Mouse (Mus musculus): Measurements from ENCODE around the gene Tcf23.
A peak's percentile ranks its signal among the peaks of the same experiment; 100 is the strongest.

The Tcf23 gene

DNA sequence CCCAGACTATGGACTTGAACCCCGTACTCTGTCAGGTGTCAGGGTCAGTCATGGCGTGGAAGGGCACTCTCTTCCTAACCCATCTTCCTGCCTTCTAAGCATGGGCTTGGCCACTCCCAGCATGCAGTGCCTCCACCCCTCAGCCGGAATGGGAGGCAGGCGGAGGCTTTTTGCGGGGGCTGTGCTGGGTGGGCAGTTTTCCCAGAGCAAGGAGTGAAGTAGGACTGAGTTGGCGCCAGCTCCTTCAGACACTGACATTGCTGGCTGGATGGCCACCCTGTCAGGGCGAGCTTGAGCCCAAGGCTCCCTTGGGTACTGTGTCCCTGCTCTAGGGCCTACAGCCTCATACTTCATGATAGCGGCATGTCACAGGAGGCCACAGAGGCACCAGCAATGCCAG lies at the start of gene Tcf23:
Tcf23 (plus strand) TSS at position 247 of the 400 bp plus-strand sequence.
- DNase-seq = peak; percentile 84 to 88

DNA sequence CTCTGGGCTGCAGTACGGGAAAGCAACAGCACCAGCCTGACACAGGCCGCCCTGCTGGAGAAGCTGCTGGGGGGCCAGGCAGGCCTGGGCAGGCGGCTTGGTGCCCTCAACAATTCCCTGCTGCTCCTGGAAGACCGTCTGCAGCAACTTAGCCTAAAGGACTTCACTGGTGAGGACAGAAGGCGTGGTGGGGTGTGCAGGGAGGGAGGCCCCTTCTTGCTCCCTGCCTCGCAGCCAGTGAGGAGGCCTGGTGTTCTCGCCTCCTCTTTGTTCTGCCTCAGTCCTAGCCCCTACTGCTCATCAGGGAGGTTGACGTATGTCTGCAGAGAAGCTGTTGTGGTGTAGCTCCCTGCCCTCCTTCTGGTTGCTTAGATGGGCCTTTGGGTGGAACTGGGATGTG lies 49.8 kb upstream of the Tcf23 start:
- no peak for DNase-seq

DNA sequence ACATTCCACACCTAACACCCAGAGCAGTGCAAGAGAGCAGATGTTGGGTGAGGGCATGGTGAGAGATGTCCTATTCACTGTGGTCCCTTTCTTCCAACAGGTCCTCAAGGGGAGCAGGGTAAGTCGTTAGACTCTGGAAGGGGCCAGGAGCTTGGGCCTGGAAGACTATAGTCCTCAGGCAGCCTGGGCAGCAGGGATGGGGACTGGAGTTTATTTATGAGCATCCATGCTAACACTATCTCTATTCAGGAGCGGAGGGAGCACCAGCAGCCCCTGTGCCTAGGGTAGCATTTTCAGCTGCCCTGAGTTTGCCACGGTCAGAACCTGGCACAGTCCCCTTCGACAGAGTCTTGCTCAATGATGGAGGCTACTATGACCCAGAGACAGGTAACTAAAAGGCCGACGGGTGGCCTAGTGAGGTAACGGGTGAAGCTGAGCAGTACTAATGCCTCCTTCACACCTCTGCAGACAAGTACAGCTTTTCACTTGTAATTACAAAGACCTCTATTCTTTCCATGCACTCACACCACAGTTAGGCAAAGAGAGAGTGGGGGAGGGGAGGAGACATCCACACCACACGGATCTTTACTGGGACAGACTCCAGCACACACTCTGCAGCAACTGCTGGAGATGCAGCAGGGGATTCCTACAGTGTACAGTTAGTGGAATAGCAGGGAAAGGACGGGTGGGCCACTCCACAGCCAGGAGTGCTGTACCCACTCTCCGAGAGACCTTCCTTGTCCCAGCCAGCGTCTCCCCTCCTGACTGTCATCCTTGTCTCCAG lies 48.4 kb upstream of the Tcf23 start:
- DNase-seq = peak in 1 of 2 experiments; percentile 31

DNA sequence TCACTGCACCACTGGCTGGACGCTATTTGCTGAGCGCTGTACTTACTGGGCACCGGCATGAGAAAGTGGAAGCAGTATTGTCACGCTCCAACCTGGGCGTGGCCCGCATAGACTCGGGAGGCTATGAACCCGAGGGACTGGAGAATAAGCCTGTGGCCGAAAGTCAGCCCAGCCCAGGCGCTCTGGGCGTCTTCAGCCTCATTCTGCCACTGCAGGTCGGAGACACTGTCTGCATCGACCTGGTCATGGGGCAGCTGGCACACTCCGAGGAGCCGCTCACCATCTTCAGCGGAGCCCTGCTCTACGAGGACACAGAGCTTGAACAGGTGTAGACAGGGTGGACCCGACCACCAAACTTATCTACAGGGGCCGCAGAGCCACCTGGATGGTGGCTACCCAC lies 47.8 kb upstream of the Tcf23 start:
- peak in 1 of 2 experiments; percentile 45 for DNase-seq

DNA sequence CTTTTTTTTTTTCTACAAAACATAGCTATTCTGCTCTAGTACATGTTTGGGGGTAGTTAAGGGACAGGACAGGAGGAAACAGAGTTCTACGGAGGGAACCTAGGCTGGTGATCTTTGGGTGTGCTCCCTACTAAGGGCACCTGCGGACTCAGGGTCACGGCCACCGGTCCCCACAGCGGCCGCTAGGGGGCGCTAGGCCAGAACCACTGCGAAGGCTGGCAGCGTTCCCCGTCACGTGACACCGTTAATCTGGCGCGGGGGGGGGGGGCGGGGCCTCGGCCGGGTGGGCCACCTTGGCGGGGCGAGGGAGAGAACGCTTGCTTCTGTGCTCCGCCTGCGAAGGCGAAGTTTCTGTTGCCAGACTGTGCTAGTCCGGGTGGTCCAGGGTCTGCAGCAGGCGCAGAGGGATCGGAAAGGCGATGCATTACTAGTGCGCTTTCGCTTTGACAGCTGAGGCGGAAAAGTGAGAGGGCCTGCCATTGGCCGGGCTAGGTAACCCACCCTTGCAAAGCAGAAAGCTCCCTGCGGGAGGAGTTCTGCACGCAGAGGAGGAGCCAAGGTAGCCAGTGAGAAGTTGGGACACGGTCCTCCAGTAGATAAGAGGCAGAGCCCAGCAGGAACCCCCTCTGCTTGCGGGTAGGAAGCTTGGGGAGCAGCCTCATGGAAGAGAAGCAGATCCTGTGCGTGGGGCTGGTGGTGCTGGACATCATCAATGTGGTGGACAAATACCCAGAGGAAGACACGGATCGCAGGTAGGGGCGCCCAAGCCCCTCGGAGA lies 47.0 kb upstream of the Tcf23 start, which contains the start of gene Khk:
Khk (plus strand) TSS at position 176 of the 778 bp plus-strand sequence.
- peak; percentile 96 for DNase-seq

DNA sequence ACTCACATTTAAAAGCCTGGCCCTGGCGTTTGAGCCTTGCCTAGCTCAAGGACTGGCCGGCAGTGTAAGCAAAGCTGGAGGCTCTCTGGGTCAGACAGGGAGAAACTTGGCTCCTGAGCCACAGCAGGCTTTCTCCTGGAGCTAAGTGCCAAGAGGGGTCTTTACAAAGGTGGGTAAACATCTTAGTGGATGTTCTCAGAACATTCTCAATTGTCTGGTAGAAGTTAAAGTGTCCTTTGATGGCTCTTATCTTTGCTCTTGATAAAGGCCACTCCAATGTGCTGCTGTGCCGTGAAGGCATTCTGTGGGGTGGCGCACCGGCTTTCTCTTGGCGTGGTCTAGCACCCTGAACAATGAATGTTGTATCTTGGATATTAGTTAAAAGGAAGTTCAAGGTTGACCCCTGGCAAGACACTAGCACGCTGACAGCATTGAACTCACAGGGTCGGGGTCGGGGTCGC lies 45.9 kb upstream of the Tcf23 start:
- DNase-seq = no peak

DNA sequence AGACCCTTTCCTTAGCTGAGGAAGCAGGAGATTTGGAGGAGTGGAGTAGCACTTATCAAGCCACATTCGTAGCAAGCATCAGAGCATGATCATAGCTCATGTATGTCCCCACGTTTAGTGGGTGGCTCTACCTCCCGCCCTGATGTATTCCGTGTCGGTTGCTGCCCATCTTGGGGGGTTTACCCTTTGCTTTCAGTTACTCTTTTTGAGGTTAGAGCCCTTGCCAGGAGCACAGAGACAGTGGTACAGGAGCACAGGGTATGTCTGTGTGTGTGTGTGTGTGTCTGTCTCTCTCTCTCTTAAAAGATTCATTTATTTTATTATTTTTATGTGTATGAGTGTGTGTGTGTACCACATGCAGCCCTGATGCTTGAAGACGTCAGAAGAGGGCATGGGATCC lies 45.3 kb upstream of the Tcf23 start:
- DNase-seq = no peak

DNA sequence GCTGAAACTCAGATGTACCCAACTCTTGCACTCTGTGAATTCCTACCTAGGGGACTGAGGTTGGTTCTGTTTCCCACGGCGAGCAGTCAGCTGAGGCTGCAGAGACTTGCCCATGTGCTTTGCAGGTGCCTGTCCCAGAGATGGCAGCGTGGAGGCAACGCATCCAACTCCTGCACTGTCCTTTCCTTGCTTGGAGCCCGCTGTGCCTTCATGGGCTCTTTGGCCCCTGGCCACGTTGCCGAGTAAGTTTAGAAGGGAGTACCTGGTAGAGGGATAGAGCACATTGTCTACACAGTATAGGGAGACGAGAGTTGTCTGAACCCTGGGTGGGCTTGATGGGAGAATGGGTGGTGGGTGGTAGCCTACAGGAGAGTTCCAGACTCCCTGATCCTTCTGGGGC lies 43.8 kb upstream of the Tcf23 start:
- no peak for DNase-seq

DNA sequence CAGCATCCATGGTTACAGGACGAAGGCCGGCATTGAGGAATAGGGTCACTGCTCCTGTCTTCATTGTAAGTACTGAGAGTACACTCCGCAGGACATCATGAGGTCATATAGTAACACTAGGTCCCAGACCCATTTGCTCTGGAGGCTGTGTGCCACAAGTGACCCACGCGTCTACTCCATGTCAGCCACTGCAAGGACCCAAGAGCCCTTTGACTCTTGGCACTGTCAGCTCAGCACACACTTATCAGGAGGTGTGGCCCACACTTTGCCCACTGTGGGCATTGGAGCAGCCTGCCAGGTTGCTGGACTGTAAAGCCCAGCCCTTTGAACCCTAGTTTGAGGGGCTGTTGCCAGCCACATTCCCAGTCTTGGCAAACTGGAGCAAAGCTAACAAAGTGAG lies 43.2 kb upstream of the Tcf23 start:
- DNase-seq = peak in 1 of 2 experiments; percentile 60

DNA sequence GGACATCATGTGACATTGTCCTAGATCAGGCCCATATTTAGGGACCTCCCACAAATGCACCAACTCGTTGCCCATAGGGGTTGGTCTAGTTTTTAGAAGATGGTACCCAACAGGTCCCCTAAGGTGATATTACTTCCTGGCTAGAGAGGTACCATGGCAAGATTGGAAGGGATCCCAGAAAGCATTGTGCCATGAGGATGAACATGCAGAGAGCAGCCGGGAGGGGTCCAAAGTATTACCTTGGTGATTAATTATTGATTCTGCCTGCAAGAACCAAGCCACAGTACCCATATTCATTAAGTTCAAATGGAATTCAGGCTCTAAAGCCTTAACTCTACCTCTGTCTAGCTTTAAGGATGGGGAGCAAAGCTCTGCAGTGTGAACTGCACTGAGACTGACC lies 42.4 kb upstream of the Tcf23 start:
- DNase-seq = no peak

DNA sequence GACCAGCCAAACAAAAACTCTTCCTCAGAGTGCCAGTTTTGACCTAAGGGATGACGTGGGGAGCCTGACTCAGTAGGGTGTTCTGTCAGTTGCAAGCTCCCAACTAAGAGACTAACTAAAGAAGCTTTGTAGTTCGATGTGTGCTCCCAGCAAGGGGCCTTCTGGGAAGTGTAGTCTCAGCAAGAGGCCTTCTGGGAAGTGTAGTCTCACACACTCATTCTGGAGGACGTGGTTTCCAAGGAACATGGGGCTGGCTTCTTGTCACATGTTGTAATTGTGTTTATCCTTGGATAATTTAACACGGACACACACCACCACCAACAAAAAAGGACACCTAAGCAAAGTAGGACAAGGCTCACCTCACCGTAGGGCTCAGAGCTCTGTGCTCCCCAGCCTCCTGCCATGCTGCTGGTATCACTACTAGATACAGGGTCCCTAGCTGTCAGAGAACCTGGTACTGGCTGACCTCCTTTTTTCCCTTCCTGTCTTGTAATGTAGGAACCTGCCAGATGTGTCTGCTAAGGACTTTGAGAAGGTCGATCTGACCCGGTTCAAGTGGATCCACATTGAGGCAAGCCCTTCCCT lies 40.4 kb upstream of the Tcf23 start:
- peak in 1 of 2 experiments; percentile 40 for DNase-seq

DNA sequence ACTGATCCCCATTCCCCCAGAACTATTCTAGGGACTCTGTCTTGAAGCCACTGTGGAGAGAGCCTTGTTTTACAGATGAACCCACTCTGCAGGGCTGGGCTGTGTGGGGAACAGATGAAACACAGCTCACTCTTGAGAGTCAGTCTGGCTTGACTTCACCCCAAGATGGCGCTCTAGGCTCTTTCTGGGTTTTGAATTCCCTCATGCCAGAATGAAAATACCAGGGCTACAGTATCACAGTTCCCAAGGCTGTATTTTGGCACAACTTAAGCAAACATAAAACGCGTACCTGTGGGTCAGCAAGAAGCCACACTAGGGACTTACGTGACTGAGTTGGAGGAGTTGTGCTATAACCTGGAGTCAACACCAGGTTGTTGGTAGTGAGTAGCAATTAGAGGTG lies 38.3 kb upstream of the Tcf23 start:
- DNase-seq = peak; percentile 85 to 87

DNA sequence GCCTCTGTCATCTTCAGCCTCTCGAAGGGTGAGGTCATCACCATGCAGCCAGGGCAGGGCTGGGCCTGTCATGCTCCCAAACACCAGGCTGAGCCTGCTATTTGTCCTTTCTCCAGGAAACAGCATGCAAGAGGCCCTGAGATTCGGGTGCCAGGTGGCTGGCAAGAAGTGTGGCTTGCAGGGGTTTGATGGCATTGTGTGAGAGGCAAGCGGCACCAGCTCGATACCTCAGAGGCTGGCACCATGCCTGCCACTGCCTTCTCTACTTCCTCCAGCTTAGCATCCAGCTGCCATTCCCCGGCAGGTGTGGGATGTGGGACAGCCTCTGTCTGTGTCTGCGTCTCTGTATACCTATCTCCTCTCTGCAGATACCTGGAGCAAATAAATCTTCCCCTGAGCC lies 37.6 kb upstream of the Tcf23 start:
- DNase-seq = no peak

DNA sequence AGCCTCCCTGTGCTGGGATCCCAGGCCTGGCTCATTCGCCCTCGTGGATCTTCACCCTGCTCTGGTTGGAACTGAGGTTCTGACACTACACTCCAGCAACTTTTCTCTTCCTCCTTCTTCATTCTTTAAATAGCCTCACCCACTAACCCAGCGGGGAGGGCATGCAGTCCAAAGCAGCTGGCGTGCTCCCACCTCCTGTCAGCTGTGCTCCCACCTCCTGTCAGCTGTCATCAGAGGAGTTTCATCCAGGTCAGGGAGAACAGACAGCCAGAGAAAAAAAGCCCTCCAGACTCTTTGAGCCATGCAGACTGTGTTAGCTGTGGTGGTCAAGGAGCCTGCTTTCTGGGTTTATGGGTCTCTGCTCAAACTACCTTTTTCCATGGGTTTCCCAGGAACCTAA lies 37.1 kb upstream of the Tcf23 start:
- DNase-seq = no peak

DNA sequence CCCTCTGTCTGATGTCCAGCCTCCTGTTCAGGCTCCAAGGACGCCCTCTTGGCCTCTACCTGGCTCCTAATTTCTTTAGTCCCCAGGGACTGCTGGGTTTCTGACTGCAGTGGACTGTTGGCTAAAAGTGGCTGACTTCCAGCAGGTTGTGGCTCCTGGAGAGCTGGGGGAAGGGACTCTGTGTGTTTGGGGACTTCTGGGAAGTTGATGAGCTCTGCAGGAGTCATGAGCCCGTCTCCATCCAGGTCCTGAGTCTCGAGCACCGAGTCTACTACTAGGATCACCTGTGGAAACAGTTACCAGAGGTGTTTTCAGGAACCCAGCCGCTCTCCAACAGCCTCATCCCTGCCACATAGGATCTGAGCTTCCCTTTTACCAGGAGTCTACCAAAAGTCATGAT lies 34.8 kb upstream of the Tcf23 start:
- DNase-seq = no peak

DNA sequence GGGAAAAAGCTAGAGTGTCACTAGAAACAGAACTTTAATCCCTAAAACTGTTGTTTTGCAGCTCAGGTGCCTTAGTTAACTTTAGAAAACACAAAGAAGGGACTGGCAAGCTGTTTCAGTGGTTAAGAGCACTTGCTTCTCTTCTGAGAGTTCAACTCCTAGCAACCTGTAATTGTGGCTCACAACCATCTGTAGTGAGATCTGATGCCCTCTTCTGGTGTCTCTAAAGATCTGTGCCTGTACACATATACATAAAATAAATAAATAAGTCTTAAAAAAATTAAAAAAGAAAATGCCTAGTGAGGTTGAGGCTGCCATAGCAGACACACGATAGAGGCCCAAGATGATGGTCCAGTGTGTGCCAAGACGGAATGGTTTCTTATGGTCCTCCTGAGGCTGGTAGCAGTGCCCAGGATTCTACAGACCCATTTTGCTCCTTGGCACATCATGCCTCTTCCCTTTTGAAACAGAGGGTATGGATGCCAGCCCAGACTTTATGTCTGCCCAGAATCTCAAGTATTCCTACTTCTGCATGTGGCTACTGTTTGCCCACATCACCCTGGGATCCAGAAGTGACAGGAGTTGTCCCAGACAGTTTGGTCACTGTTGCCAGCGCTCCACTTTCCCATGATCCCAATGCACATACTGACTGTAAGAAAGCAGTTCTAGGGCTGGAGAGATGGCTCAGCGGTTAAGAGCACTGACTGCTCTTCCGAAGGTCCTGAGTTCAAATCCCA lies 33.6 kb upstream of the Tcf23 start:
- no peak for DNase-seq

DNA sequence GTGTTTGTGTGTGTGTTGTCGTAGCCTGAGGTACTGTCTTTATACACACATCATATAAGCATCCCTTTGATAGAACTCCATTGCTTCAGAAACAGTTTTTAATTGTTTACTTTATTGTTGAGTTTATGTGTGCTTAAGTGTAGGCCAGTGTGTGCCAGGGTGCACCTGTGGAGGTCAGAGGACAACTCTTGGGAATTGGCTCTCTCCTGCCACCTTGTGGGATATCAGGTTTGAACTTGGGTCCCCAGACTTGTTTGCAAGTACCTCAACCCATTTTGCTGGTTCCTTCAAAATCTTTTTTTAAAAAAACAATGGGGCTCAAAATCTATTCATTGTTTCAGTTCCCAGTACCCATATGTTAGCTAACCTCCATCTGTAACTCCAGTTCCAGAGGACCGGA lies 25.5 kb upstream of the Tcf23 start:
- DNase-seq = peak; percentile 40 to 56

DNA sequence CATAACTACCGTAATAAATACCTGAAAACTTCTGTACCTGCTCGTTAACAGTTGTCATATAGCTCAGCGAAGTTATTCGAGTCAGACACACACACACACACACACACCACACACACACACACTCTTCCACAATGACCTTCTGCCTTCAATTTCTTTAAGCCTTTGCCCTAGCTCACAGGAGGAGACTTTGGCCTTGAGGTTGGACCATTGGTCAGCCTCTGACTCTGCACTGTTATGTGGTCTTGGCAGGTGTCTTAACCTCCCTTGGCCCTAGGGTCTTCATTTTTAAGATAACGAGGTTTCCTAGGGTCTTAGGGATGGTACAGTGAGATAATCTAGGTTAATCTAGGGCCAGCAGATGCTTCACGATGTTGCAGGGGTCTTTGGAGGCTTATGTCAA lies 24.1 kb upstream of the Tcf23 start:
- DNase-seq = no peak

DNA sequence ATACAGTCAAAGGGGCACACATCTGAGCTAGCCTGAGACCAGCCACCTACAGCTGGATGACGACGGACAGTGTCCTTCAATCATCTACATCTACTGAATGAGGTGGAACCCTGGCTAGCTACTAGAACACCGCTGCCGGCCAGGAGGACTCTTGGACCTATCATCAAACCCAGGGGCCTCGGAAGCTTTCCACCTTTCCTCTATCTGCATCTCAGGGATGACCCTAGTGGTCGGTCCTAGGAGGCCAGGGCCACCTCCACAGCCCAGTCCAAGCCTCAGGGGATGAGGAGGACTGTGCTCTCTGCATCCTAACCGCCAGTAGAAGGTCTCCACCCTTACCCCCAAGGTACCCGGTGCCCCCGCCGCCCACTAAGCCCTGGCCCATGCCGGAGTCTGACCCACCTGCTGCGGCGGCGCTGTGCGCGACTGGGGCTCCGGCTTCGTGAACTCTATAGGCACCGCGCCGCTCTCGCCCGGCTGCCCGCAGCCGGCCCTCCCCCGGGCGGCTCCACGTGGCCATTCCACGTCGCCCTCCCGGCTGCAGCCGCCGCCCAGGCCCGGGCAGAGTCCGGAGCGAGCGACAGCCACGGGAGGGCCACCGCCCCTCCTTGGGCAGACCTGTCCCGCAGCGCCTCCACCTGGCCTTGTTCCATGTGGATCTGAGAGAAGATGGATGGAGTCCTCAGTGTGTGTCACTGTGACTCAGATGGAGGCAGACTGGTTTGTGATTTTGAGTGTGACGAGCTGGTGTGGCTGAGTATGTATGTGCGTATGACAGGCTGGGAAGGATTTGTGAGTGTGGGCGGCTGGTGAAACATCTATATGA lies 23.3 kb upstream of the Tcf23 start, which contains the start of gene Cgref1:
Cgref1 (minus strand) TSS at position 636 of the 826 bp plus-strand sequence.
- DNase-seq = peak; percentile 80 to 88

DNA sequence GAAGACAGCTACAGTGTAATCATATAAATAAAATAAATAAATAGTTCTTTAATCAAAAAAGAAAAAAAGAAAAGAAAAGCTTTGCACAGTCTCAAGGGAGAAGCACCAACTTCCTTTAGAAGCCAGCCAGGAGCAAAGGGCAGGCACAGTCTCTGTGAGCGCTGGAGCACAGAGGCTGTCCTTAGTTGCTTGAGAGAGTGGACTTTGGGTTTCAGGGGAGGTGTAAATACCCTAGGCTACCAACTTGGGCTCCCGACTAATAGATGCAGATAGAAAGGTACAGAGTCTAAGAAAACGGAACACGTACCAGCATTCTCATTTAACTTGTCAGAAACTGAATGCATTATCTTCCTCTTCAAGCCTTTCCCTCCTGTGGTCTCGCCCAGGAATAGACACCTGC lies 19.8 kb upstream of the Tcf23 start:
- DNase-seq = no peak

DNA sequence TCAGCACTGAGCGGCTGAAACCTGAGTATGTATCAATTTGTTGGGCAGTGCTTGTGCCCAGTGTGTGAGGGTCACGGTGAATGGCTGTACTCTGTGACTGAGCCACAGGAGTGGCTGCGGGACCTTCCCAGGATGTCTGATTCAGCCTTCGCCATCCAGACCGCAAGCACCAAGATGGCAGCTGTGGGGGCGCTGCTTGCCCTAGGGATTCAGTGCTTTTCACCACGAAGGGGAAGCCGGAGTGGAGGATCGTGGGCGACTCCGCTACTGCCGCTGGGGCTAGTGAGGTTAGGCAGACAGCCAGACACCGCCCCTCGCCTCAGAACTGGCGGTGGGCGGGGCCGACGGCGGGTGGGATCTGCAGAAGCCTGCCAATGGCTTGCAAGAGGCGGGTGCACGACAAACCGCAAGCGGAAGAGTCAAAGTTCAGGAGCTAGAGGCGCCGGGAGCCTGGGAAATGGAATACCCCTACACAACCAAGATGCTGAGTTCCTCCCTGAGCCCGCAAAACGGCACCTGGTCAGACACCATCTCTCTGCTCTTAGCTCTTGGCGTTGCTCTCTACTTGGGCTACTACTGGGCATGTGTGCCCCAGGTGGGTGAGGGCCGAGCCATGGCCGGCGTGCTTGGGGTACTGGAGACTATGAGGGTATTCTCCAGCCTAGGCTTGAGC lies 18.7 kb upstream of the Tcf23 start:
- DNase-seq = peak; percentile 97 to 98
